Mouse (Mus musculus) brain, embryonic 14.5 days (tissue): ENCODE data around the gene Il15ra. TPM values are rescaled to one million over a fixed set of nuclear protein-coding genes. Genes with fewer than 3 reads are reported as not detected.
A peak's percentile ranks its signal among the peaks of the same experiment; 100 is the strongest.

ENCODE experiments used
- DNase-seq: peaks from one replicate; pipeline ENCODE4 v3.0.0-alpha.2; 2011; ENCODE audit warnings: low read depth
- CTCF ChIP-seq: fragments of 200-500 bp; IDR thresholded peaks from 2 replicates; pipeline ENCODE4 v1.5.1; 2012; ENCODE audit warnings: inconsistent platforms, mild to moderate bottlenecking, moderate library complexity, borderline replicate concordance; ENCODE audit not compliant: insufficient read depth, insufficient read length; ENCODE audit errors: extremely low read depth
- POLR2A ChIP-seq: fragments of 200-500 bp; IDR thresholded peaks from 2 replicates; pipeline ENCODE4 v1.6.1; 2012; ENCODE audit warnings: mild to moderate bottlenecking, inconsistent platforms, borderline replicate concordance; ENCODE audit not compliant: poor library complexity, insufficient read depth, insufficient read length, severe bottlenecking; ENCODE audit errors: extremely low read depth
- polyA plus RNA-seq: library from polyadenylated mRNA; depleted of rRNA; stranded (reverse); fragments of >200 nt; gene quantifications from 2 replicates; pipeline ENCODE4 v1.2.3, GENCODE M21; 2012

Gene Il15ra
- polyA plus RNA-seq, 1 experiment, result 0.70 TPM

- DNase-seq, result peak; percentile 63
Observed at GRCm38 (mm10) chr2:11714535-11714934, 9.4 kb downstream of the Il15ra start.

GRCm38 (mm10) chr2:11718573-11718972 lies 13.5 kb downstream of the Il15ra start:
- TF ChIP-seq POLR2A (no peak), CTCF (no peak)
- DNase-seq, result no peak

More at GRCm38 (mm10) chr2:11714535-11714934, 9.4 kb downstream of the Il15ra start:
- TF ChIP-seq POLR2A, result no peak
- TF ChIP-seq CTCF, result no peak

- no peak for TF ChIP-seq POLR2A
- TF ChIP-seq CTCF, result no peak
Observed at GRCm38 (mm10) chr2:11722564-11722963, 17.5 kb downstream of the Il15ra start.

GRCm38 (mm10) chr2:11727574-11727973 lies 22.5 kb downstream of the Il15ra start:
- no peak for TF ChIP-seq POLR2A
- no peak for TF ChIP-seq CTCF
- DNase-seq, result no peak

More at GRCm38 (mm10) chr2:11722564-11722963, 17.5 kb downstream of the Il15ra start:
- DNase-seq, result no peak

- DNase-seq, result no peak
- no peak for TF ChIP-seq CTCF
- TF ChIP-seq POLR2A, result no peak
Observed at GRCm38 (mm10) chr2:11729091-11729490, 24.0 kb downstream of the Il15ra start.

- no peak for DNase-seq
- TF ChIP-seq CTCF (no peak), POLR2A (no peak)
Observed at GRCm38 (mm10) chr2:11732978-11733377, 27.9 kb downstream of the Il15ra start.

- no peak for DNase-seq
- TF ChIP-seq CTCF (no peak), POLR2A (no peak)
Observed at GRCm38 (mm10) chr2:11735853-11736252, 30.8 kb downstream of the Il15ra start.

GRCm38 (mm10) chr2:11738794-11739193 lies 33.7 kb downstream of the Il15ra start:
- DNase-seq, result no peak
- TF ChIP-seq POLR2A, result no peak
- TF ChIP-seq CTCF, result no peak

- TF ChIP-seq CTCF, result no peak
- no peak for TF ChIP-seq POLR2A
- DNase-seq, result no peak
Observed at GRCm38 (mm10) chr2:11739516-11740051, 34.5 kb downstream of the Il15ra start.

GRCm38 (mm10) chr2:11762541-11762940 lies 57.5 kb downstream of the Il15ra start:
- DNase-seq, result no peak
- TF ChIP-seq CTCF (no peak), POLR2A (no peak)

GRCm38 (mm10) chr2:11765694-11766093 lies 60.6 kb downstream of the Il15ra start:
- DNase-seq, result peak; percentile 74
- no peak for TF ChIP-seq CTCF
- no peak for TF ChIP-seq POLR2A

GRCm38 (mm10) chr2:11766485-11767160 lies 61.5 kb downstream of the Il15ra start:
- no peak for DNase-seq
- TF ChIP-seq POLR2A, result no peak
- TF ChIP-seq CTCF, result no peak

GRCm38 (mm10) chr2:11767161-11767545 lies 62.1 kb downstream of the Il15ra start:
- no peak for DNase-seq
- no peak for TF ChIP-seq POLR2A
- no peak for TF ChIP-seq CTCF

GRCm38 (mm10) chr2:11771701-11772100 lies 66.6 kb downstream of the Il15ra start:
- TF ChIP-seq POLR2A (no peak), CTCF (no peak)
- no peak for DNase-seq
